Mouse (Mus musculus): ENCODE data around the gene Ccdc73.
"Not testable (repeated sequence)": the region's sequence is repeated elsewhere in the genome, so short reads cannot be mapped to it uniquely, and the experiment has no call there.

Gene Ccdc73

DNA sequence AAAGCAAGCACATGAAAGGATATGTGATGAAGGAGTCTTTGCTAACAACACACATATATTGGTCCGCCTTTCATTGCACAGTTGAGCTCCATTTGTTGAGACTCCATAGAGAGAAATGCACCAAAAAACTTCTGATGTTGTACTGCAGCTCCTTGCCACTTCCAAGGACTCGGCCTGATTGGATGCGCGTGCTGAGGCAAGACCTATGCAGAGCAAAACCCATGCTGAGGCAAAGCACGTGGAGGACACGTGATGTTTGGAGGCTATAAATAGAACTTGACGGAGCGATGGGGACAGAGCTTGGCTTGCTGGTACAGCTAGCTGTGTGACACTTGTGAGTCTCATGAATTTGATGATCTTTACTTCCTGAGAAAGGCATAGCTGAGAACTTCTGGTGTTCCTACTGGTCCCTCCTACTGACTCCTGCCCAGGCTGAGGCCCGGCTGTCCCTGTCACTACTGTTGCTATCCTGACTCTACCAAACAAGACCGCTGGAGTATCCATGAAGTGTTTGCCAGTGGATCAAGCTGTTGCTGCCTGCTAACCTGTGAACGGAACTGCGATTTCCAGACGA, at the start of gene Ccdc73:
Gene Ccdc73, plus strand, starts transcription at position 524 of the 574 bp plus-strand sequence.
- DNase-seq = no peak

DNA sequence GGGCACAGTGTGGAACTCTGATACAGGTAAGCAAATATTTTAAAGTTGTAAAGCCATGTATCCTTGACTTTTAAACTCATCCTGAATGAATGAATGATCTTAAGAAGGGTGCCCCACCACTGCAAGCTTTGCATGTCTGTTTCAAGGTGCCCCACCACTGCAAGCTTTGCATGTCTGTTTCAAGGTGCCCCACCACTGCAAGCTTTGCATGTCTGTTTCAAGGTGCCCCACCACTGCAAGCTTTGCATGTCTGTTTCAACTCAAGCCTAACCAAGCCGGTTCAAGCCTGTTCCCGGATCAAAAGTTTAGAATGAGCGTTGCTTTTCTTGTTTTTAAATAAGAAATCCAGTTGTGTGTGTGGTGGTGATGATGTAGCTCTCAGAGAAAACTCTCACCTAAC, 48.8 kb upstream of the Ccdc73 start:
- not testable (repeated sequence) for DNase-seq

DNA sequence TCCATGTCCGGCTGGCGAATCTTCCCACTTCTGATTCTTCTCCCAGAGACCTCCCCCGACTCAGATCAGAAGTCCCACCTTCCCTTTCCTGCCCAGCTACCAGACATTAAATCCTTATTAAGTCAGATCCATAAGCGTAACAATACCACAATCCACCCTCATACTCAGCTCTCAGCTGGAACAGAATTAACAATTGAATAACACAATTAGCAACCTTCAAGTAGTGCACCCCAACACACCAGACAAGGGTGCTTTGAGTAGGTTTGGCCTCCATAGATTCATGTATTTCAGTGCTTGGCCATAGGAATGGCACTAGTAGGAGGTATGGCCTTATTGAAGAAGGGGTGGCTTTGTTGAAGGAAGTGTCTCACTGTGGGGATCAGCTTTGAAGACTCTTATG, 41.4 kb upstream of the Ccdc73 start:
- no peak for DNase-seq

- DNase-seq = no peak
These were observed 35.1 kb upstream of the Ccdc73 start for GRCm38 (mm10) chr2:104832486-104832885.

DNA sequence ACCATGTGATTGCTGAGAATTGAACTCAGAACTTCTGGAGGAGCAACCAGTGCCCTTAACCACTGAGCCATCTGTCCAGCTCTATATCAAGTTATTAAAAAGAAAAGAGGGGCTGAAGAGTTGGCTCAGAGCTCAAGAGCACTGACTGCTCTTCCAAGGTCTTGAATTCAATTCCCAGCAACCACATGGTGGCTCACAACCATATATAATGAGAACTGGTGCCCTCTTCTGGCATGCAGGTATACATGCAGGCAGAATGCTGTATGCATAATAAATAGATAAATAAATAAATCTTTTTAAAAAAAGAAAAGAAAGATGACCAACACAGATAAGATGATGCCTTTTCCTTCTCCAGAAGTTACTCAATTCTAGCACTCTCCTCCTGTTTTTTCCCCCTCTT, 26.6 kb upstream of the Ccdc73 start:
- DNase-seq = no peak

GRCm38 (mm10) chr2:104841736-104842135, 25.9 kb upstream of the Ccdc73 start:
- no peak for DNase-seq

- no peak for DNase-seq
These were observed 25.0 kb upstream of the Ccdc73 start for GRCm38 (mm10) chr2:104842559-104842958.

DNA sequence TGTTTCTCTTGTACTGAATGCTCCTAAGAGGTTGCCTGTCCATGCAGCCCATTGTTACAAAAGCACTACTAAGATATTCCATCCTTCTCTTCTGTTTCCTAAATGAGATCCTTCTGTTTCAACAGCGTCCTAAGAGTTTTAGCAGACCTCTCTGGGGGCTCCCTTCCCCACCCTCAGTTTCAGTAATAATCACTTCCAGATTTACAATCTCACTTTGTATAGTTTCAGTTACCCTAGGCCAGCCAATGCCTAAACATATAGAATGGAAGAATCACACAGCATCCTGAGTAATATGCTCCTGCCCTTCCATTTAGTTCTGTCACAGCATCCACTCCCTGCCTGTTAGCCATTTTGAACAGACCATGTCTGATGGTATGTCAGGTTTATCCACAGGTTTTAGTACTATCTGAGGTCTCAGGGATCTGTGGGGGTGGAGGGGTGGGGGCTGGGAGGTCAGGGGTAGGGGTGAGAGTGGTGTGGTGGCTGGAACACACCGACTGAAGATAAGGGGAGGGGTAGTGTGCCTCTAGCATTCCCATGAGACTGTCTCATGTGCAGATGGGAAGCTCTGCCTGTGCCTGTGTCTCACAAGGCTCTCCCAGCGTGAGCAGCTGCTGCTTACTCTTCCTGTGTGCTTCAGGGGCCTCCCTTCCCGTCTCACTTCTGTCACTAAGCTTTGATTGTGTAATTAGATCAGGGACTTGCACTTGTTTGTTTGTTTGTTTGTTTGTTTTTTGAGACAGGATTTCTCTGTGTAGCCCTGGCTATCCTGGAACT, 20.8 kb upstream of the Ccdc73 start:
- DNase-seq = no peak

GRCm38 (mm10) chr2:104847645-104848044, 20.0 kb upstream of the Ccdc73 start:
- no peak for DNase-seq

DNA sequence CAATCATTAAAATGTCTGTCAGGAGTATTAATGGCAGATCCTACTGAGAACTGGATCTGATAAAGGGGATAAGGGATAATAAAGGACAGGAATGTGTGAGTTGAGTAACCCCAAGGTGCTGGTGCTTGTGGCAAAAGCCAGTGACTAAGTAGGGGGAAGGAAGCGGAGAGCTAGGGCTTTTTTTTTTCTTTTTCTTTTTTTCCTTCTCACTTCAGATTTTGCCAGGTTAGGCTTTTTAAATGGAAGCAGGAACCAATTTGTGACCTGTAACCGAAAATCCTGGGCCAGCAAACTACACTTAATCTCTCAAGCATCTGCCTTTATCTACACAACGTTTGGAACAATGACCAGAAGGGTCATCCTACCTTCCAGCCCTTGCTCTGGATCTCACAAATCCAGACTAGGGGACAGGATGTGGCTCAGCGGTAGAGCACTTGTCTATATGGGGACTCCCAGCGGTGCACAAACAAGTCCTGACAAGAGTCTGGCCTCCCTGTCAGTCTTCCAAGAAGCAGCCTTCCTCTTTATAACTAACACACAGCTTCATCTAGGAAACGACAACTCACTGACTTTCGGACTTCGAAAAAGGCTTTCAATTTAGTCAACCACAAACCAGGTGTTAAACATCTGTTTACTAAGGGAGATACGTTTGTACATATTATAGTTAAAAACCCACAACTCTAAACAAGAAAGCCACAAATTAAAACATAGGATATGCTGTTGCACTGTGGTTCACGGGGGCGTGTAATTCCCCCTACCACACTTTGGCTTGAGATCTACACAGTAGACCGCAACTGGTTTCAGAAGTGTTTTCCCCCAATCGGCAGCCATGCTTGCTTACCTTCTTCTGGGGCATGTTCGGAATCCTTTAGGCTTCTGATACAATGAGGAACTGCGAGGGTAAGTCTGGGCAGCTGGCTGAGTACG, 19.1 kb upstream of the Ccdc73 start:
- DNase-seq = no peak

DNA sequence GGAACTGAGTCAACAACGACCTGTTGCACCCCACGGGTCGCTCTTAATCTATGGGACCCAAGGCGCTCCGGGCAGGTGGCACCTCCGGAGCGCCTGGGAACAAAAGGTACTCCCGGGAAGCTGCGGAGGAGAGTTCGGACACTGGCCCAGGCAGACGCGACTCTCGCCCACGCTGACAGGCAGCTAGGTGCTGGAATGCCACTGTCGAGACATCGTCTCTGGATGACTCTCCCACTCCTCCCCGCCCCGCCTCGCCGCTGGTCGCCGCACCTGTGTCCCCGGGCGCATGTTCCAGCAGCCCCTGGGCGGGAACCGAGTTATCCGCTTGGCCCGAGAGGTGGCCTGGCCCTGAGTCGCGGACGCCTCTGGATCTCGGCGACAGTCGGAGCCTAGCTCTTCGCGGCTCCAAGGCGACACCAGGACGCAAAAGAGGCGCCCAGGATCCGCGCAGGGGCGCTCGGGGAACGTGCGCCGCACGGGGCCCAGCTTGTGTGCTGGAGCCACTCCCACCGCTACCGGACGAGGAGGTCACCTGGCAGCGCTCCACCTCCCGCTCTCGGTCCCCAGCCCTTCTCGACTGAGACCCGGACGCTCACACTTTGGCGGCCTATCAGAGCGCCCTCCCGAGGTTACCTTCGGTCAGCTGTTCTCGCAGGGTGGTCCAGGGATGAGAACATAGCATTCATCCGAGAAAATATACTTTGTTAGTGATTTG, 18.2 kb upstream of the Ccdc73 start, which contains the start of gene Prrg4:
Gene Prrg4, minus strand, starts transcription at position 601 of the 715 bp plus-strand sequence.
- peak; percentile 7 for DNase-seq

DNA sequence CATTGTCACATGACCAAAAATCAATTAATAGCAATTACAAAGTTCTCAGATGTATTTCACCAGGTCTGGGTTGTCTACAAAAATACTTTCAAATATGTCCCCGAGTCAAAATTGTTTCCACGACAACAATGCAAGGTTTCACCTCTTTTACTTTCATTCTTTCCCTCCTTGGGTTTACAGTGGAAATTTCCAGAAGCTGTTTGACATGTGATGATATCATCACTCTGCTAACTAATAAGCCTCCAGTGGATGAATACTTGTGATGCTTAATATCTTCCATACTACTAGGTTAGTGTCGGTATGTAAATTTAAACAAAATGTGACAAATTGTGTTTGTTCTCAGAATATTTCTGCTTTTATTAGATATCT, 17.6 kb upstream of the Ccdc73 start:
- no peak for DNase-seq

GRCm38 (mm10) chr2:104851686-104852085, 15.9 kb upstream of the Ccdc73 start:
- DNase-seq = no peak

- DNase-seq = no peak
These were observed 15.1 kb upstream of the Ccdc73 start for GRCm38 (mm10) chr2:104852546-104852945.

- DNase-seq = no peak
These were observed 12.8 kb upstream of the Ccdc73 start for GRCm38 (mm10) chr2:104854836-104855235.

DNA sequence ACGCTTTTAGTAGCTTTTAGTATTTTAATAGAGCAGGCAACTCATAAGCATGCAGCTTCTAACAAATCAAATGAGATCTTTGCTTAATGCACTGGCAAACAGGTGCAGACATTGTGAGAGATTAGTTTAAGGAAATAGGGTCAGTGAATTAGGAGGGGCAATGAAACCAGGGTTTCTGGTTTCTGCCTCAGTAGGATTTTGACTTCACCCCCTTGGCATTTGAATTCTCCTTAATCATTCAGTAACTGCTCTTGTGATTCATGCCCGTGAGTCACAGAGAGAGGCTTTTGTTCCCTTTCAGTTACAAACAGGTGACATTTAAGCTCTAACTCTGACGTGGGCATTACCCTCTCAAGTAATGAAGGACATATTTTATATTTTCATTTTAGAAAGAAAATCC, 11.9 kb upstream of the Ccdc73 start:
- no peak for DNase-seq

DNA sequence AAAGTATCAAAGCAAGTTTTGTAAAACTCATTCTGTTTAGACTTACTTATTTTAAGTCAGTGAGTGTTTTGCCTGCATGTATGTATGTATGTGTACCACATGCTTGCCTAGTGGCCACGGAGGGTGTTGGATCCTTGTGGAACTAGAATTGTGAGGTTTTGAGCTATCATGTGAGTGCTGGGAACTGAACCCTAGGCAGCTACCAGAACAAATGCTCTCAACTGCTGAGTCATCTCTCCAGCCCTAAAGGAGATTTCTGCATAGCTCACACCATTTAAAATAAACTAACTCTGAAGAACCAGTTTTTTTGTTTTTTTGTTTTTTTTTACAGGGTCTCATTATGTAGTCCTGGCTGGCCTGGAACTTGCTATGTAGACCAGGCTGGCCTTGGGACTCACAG, 11.4 kb upstream of the Ccdc73 start:
- DNase-seq = no peak

- not testable (repeated sequence) for DNase-seq
These were observed 9.5 kb upstream of the Ccdc73 start for GRCm38 (mm10) chr2:104858083-104858482.

GRCm38 (mm10) chr2:104859060-104859459, 8.5 kb upstream of the Ccdc73 start:
- no peak for DNase-seq

DNA sequence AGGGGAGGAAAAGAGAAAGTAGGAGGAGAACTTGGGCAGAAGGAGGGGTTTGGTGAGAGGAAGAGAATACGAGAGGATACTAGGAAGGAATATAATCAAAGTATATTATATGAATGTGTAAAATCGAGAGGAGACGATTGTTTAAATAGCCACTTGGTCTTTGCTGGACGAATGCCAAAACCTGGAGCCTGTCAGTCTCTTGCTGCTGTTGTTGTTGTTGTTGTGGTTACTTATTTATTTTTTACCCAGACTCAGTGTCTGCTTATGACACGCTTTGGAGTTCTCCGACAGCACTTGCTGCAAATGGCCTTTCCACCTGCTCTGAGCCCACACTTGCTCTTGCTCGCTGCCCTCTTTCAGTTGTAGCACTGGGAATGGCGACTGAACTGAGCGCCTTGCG, 7.2 kb upstream of the Ccdc73 start:
- DNase-seq = no peak

GRCm38 (mm10) chr2:104864176-104864860, 3.3 kb upstream of the Ccdc73 start:
- no peak for DNase-seq

DNA sequence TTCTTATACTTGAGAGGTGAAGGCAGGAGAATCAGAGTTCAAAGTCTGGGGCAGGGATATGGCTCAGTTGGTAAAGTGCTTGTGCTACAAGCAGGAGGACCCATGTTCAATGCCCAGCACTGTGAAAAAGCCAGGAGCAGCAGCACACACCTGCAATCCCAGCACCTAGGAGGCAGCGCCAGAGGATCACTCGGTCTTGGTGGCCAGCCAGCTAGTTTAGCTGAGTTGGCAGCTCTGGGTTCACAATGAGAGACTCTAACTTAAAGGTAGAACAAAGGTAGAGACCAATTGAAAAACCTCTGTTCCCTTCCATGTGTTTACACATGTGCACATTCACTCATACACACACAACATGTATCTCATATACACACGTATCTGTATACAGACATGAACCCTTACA, 1.5 kb downstream of the Ccdc73 start:
- no peak for DNase-seq

Data from cerebellum, adult 9-10 months (tissue).